Mouse (Mus musculus): ENCODE data around the gene Slc25a39.

- TF ChIP-seq CTCF (IDR thresholded peaks at IDR 0.05; ENCODE audit: low read depth), result peak; percentile 74
- no peak for TF ChIP-seq EP300 (optimal IDR thresholded peaks at IDR 0.05)
Observed at GRCm38 (mm10) chr11:102447497-102447896, 39.8 kb upstream of the Slc25a39 start, which contains the start of gene Fam171a2.
